In genomic region chr12:116550031-116550430, GRCm38 (mm10) we compare ENCODE assay signal across 9 mouse cellular contexts.
DNase-seq lines count a peak whose midpoint lies in the region; ATAC-seq and TF ChIP-seq lines count a peak whose summit lies in the region.
"Had no signal": no experiment of that assay in that cellular context is flagged by ENCODE, and none has a peak within 500 bp of the region (broad histone marks: within the 10 kb centered on the region; RNA-seq: fewer than 3 reads in every experiment).

No protein-coding gene starts in this region.

- H3K27me3 ChIP-seq in kidney, embryonic 15.5 days = no peaks in the 10 kb centered on the region
- H3K27me3 ChIP-seq in heart, embryonic 16.5 days (ENCODE audit: control insufficient read depth, insufficient read depth, low read length) = no peaks in the 10 kb centered on the region
- H3K27me3 ChIP-seq in intestine, postnatal 0 days (replicated peaks; ENCODE audit: control insufficient read depth, insufficient read depth, low read length) = no peaks in the 10 kb centered on the region

- no peak for TF ChIP-seq CTCF in intestine, postnatal 0 days (IDR thresholded peaks at IDR 0.05; ENCODE audit: low read depth)

- no peaks in the 10 kb centered on the region for H3K4me1 ChIP-seq in kidney, embryonic 15.5 days
- H3K4me1 ChIP-seq in heart, embryonic 16.5 days (ENCODE audit: control insufficient read depth, insufficient read depth, low read length) = peaks cover 3% of the 10 kb centered on the region
- H3K4me1 ChIP-seq in intestine, postnatal 0 days (replicated peaks; ENCODE audit: control insufficient read depth, insufficient read depth, low read length) = no peaks in the 10 kb centered on the region

- no peaks in the 10 kb centered on the region for H3K36me3 ChIP-seq in kidney, embryonic 15.5 days
- no peaks in the 10 kb centered on the region for H3K36me3 ChIP-seq in heart, embryonic 16.5 days (ENCODE audit: control insufficient read depth, insufficient read depth)
- H3K36me3 ChIP-seq in intestine, postnatal 0 days (ENCODE audit: control insufficient read depth, insufficient read depth) = no peaks in the 10 kb centered on the region

- H3K9ac ChIP-seq in kidney, embryonic 15.5 days = no peak overlapping the region
- H3K9ac ChIP-seq in heart, embryonic 16.5 days (ENCODE audit: low read length) = no peak overlapping the region
- no peak overlapping the region for H3K9ac ChIP-seq in intestine, postnatal 0 days (ENCODE audit: low read depth, low read length)

- no peak overlapping the region for H3K4me2 ChIP-seq in kidney, embryonic 15.5 days
- H3K4me2 ChIP-seq in heart, embryonic 16.5 days (ENCODE audit: low read depth, low read length) = no peak overlapping the region
- no peak overlapping the region for H3K4me2 ChIP-seq in intestine, postnatal 0 days (replicated peaks; ENCODE audit: low read depth)

- intact Hi-C loops in left cerebral cortex, postnatal 25 days (cut with DNase I) = loop anchor here (5.0 kb wide), 1 partner anchor 67 kb away; no protein-coding TSS in a partner anchor

- H3K27ac ChIP-seq in kidney, embryonic 15.5 days = no peak overlapping the region
- no peak overlapping the region for H3K27ac ChIP-seq in heart, embryonic 16.5 days (ENCODE audit: low read length)
- no peak overlapping the region for H3K27ac ChIP-seq in intestine, postnatal 0 days (ENCODE audit: low read depth, low read length)

- DNase-seq in kidney, adult 18-20 months = peak; percentile 87
- DNase-seq in adrenal gland, postnatal 25 days = peak; percentile 50
- DNase-seq in left cerebral cortex, postnatal 25 days (ENCODE audit: low spot score in 2 of 2) = peak; percentile 60 to 62
- no peak for DNase-seq in spleen, adult 12 weeks (ENCODE audit: low spot score)

- H3K9me3 ChIP-seq in kidney, embryonic 15.5 days (replicated peaks) = no peaks in the 10 kb centered on the region
- H3K9me3 ChIP-seq in heart, embryonic 16.5 days (replicated peaks; ENCODE audit: control insufficient read depth, low read length) = no peaks in the 10 kb centered on the region
- no peaks in the 10 kb centered on the region for H3K9me3 ChIP-seq in intestine, postnatal 0 days (ENCODE audit: control insufficient read depth)

- no peak overlapping the region for H3K4me3 ChIP-seq in kidney, embryonic 15.5 days (replicated peaks)
- no peak overlapping the region for H3K4me3 ChIP-seq in heart, embryonic 16.5 days (ENCODE audit: low read length)
- H3K4me3 ChIP-seq in intestine, postnatal 0 days (ENCODE audit: low read depth, low read length) = no peak overlapping the region
- H3K4me3 ChIP-seq: myocyte had no signal

- no peak for ATAC-seq in kidney, embryonic 15.5 days (replicated peaks; ENCODE audit: low FRiP score)
- ATAC-seq in heart, embryonic 16.5 days (replicated peaks; ENCODE audit: extremely low read depth, insufficient read depth, low FRiP score) = peak; percentile 89
- no peak for ATAC-seq in activated CD4-positive, CD25-positive, alpha-beta regulatory T cell, adult 4 months
- ATAC-seq in intestine, postnatal 0 days = no peak

- WGBS in kidney, embryonic 15.5 days = 87% methylated on average over 1 of the region's 1 CpGs
- WGBS in heart, embryonic 16.5 days = 41% methylated on average over 1 of the region's 1 CpGs
- 53% methylated on average over 1 of the region's 1 CpGs for WGBS in intestine, postnatal 0 days
